ENCODE assay signal across 9 mouse cellular contexts in genomic region chr14:29443091-29444026, GRCm38 (mm10).
DNase-seq lines count a peak whose midpoint lies in the region; ATAC-seq and TF ChIP-seq lines count a peak whose summit lies in the region.
"Had no signal": no experiment of that assay in that cellular context is flagged by ENCODE, and none has a peak within 500 bp of the region (broad histone marks: within the 10 kb centered on the region; RNA-seq: fewer than 3 reads in every experiment).

No protein-coding gene starts in this region.

- no peak overlapping the region for H3K4me2 ChIP-seq in kidney, postnatal 0 days (ENCODE audit: low read length)
- H3K4me2 ChIP-seq: stomach, embryonic 15.5 days had no signal

- H3K9ac ChIP-seq in kidney, postnatal 0 days (ENCODE audit: low read depth, low read length): no peak overlapping the region
- H3K9ac ChIP-seq: stomach, embryonic 15.5 days had no signal

- no peak overlapping the region for H3K27ac ChIP-seq in kidney, postnatal 0 days
- H3K27ac ChIP-seq: stomach, embryonic 15.5 days had no signal

- no peaks in the 10 kb centered on the region for H3K27me3 ChIP-seq in G1E (ENCODE audit: insufficient read depth, low read length)
- no peaks in the 10 kb centered on the region for H3K27me3 ChIP-seq in kidney, postnatal 0 days (ENCODE audit: insufficient read depth, low read length)
- H3K27me3 ChIP-seq: stomach, embryonic 15.5 days had no signal

- ATAC-seq in G1E (ENCODE audit: extremely low read depth, insufficient number of reproducible peaks, low FRiP score, poor library complexity, severe bottlenecking): no peak
- no peak for ATAC-seq in kidney, postnatal 0 days (replicated peaks; ENCODE audit: low FRiP score, low read depth)
- no peak for ATAC-seq in erythroid progenitor cell, adult 5-6 weeks (replicated peaks; ENCODE audit: low FRiP score, poor library complexity, severe bottlenecking)

- DNase-seq in 416B (ENCODE audit: low read depth): peak; percentile 50
- no peak for DNase-seq in G1E (ENCODE audit: low spot score)
- DNase-seq in cerebellum, adult 9-11 months: peak; percentile 39
- DNase-seq in forelimb bud, embryonic 11.5 days (ENCODE audit: low read depth, low spot score): peak; percentile 78
- DNase-seq in kidney, postnatal 0 days (ENCODE audit: low spot score): peak; percentile 73
- DNase-seq in lung, adult 18-20 months: peak; percentile 14 to 27
- DNase-seq in retina, postnatal 1 day: peak; percentile 71

- 26% methylated on average over 15 of the region's 15 CpGs for WGBS in kidney, postnatal 0 days

- H3K9me3 ChIP-seq in G1E (replicated peaks): peaks cover 9% of the 10 kb centered on the region
- no peaks in the 10 kb centered on the region for H3K9me3 ChIP-seq in kidney, postnatal 0 days (replicated peaks; ENCODE audit: low read length)
- H3K9me3 ChIP-seq: stomach, embryonic 15.5 days had no signal

- TF ChIP-seq CTCF in G1E (IDR thresholded peaks at IDR 0.05; ENCODE audit: low read depth, low read length): peak; percentile 29; the same call in 1 of the 2 replicates
- peak; percentile 90 for TF ChIP-seq CTCF in kidney, postnatal 0 days (IDR thresholded peaks at IDR 0.05; ENCODE audit: low read depth)

- no peak overlapping the region for H3K4me3 ChIP-seq in G1E (ENCODE audit: low read depth, low read length)
- H3K4me3 ChIP-seq in kidney, postnatal 0 days (replicated peaks; ENCODE audit: low read depth, low read length): no peak overlapping the region
- H3K4me3 ChIP-seq: stomach, embryonic 15.5 days had no signal

- no peaks in the 10 kb centered on the region for H3K4me1 ChIP-seq in G1E (ENCODE audit: insufficient read depth, low read depth, low read length)
- no peaks in the 10 kb centered on the region for H3K4me1 ChIP-seq in kidney, postnatal 0 days (replicated peaks; ENCODE audit: insufficient read depth, low read length)
- H3K4me1 ChIP-seq: stomach, embryonic 15.5 days had no signal

- H3K36me3 ChIP-seq in G1E (replicated peaks): no peaks in the 10 kb centered on the region
- no peaks in the 10 kb centered on the region for H3K36me3 ChIP-seq in kidney, postnatal 0 days (ENCODE audit: insufficient read depth, low read length)
- H3K36me3 ChIP-seq: stomach, embryonic 15.5 days had no signal
